Mouse (Mus musculus) 3T3-L1 (cell line): ENCODE data around the gene Cald1.

Experiments used
- DNase-seq: peaks from one replicate; pipeline ENCODE4 v3.0.0-alpha.2; 2015; ENCODE audit warnings: low read depth, low spot score

Cald1 gene

DNA sequence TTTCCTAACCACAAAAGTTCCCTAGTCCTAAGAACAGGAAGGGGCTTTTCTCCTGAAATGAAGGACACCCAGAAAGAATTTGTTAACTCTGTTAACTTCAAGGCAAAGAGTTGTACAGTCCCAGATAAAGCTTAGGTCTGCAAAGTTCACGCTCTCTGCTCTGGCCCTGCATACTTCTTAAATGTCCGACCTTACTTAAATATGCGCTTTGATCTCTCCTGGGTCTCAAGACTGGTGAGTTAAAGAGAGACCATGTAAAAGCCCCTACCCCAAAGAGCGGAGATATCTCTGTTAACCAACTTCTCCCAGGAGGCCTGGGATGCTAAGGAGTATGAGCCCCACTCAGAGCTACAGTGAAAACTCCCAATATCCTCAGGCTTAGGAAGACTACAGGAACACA lies 119.4 kb downstream of the Cald1 start:
- no peak for DNase-seq

DNA sequence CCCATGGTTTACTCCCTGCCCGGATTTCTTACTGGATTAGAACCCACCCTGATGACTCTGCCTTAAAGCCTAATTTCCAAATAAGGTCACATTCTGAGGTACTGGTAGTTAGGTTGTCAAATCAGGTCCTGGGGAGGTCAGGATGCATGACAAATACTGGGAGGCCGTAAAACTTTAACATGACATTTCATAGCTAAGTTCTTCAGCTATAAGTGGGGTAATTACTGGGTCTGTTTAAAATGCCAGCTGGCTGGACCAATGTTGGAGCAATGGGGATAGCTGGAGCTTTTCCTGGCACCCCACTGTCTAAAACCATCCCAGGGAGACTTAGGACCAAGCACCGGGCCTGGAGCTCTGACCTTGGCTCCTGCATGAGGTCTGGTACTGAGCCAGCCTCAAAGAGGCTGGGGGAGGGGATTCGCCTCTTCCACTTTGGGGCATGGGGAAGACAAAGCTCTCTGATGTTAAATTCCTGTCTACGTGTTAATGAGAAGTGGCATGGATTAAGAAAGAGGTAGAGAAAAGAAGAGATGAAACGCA lies 120.9 kb downstream of the Cald1 start:
- no peak for DNase-seq

DNA sequence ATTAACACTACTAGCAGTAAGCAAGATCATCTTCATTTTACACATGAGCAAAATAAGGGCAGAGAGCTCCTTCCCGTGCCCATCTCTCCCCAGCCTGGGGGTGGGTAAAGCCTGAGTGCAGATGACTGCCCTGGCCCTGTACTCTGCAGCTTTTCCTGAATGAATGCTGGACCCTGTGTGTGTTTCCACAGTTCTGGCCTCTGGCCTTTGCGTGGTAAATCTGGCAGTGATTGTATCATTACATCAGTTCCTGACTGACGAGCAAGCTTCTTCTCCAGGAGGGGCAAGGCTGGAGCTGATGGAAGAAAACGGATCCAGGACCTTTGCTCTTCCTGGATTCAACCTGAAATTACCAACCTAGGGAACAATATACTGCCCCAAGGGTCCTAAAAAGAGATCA lies 122.1 kb downstream of the Cald1 start:
- peak; percentile 90 for DNase-seq

DNA sequence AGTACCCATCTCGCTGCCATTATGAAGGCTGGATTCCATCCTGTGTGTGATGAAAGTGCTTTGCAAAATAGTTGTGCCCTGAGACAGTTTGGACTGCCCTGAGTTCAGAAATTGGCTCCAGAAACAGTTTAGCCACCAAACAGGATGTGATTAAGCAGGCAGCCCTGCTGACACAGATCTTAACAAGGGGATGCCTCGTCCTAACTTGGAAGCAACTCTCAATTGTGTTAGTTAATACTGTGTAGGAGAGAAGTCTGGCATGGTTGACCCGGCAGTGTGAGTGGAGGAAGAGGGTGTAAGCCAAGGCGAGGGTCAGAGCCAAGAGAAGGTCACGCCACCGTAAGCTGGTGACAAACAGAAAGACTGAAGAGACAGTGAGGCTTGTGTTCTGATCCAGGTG lies 123.4 kb downstream of the Cald1 start:
- DNase-seq: peak; percentile 83

DNA sequence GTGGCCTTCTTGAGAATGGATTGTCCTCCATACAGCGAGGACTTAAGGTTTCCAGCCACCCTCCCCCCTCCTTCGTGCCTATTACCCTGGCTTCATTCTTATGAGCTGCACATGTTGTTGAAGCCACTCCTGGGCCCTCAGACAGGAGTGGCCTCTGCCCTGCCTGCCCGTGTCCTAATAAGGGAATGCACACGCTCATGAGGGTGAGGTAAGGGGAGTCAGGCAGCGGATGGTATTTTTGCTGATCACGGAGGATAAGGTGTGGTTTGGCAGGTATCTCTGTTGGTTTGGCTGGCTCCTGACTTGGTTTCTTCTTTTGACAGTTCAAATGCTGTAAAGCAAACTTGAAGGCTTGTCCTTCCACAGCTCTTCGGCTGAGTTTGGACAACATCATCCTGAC lies 124.4 kb downstream of the Cald1 start:
- no peak for DNase-seq

DNA sequence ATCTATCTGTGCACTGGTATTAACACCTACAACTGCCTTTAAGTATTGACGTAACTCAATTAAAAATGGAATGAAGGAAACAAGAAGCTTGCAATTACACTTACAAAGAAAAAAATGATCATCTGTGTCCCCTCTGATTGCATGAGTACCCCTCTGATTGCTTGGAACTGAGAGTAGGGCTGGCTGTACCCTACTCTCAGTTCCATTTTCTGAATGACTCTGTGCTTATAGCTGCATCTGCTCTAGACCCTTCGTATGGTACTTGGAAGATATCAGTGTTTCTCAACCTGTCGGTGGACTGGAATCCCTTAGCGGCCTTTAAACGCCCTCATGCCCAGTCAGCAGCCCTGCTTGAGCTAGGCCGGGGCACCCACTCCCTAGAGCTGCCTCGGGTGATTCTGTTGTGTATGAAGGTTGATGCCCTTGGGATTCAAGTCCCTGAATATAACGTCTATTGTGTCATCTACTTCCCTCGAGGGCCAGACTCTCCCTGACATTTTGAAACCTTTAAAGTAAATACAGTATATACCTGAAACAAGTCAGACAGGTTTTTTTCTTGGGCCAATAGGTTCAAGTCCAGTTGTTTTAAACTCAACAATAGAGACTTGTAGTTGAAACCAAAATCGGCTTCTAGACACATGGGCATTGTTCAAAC lies 125.1 kb downstream of the Cald1 start:
- no peak for DNase-seq

DNA sequence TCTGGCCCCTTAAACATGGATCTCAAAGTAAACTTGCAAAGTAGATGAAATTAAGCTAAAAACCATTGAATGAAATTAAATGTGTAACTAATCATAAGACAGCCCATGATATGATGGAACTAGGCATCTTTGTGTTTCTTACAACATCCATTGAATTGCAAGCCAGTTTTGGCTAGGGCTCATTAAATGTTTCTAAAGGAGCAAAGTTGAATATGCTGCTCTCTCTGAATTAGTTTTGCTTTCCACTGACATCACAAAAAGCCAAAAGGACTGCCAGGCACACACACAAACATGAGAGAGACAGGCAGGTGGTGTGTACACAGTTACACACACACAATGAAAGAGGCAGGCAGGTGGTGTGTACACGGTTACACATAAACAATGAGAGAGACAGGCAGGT lies 127.4 kb downstream of the Cald1 start:
- DNase-seq: no peak

DNA sequence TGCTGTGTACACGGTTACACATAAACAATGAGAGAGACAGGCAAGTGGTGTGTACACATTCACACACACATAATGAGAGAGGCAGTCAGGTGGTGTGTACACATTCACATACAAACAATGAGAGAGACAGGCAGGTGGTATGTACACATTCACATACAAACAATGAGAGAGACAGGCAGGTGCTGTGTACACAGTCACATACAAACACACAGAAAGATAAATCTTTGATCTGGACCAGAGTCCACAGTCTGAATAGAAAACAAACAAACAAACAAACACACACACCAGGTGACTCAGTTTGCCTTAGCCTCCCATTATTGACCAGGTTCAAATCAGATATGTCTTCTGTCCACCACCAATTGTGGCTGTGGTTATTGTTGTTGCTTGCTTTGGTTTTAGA lies 127.8 kb downstream of the Cald1 start:
- no peak for DNase-seq

DNA sequence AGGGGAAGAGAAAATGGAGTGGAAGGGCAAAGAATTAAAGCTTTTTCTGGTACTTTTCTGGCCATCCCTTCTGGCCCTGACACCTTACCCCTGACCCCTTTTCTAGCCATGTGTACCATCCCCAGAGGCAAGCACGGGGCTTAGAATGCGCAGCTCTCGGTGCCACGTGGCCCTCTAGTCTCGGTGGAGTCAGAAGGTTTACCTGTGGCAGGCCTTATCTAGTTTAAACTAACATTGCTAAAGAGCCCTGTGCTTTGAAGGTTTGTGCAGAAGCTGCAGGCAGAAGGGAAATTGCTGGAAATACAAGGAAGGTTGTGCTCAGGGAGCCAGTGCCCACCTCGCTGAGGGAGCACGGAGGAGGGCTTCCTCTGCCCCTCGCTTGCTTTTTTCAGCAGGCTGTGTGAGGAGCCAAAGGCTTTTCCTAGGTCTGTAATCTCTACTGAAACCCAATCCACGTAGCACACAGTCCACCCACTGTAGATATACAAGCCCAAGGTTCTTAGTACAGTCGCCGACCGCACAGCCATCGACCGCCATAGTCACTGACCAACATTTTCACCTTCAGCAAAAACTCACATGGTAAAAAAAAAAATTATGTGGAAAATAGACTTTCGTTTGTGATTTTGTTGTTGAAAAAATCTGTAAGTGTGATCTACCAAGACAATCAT lies 129.2 kb downstream of the Cald1 start:
- DNase-seq: no peak

DNA sequence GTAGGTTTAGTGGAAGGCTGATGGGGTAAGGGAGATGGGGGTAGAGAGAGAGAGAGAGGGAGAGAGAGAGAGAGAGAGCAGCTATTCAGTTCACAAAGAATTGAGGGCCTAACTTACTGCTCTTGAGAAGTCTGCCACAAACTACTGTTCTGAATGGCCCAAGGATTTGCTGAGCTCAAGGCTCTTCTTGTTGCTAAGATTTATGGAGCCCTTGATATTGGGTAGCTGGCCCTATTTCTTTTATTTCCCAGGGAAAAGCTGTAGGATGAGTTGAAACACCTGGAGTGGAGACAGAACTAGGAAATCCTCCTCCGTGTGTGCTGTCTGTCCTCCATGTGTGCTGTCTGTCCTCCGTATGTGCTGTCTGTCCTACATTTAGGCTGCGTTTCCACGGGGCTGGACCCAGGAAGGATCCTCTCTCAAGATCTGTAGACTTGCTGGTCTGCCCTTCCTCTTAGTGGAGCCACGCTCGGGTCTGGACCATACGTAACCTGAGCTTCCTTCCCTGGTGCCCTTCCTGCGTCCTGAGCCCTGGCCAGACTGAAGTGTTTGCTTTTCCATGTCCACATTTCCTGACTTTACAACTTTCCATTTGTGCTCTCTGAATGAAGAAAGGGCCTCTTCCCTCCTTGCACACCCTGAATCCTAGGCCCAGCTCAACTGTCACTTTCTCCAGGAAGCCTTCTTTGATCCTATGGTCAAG lies 131.3 kb downstream of the Cald1 start:
- no peak for DNase-seq

DNA sequence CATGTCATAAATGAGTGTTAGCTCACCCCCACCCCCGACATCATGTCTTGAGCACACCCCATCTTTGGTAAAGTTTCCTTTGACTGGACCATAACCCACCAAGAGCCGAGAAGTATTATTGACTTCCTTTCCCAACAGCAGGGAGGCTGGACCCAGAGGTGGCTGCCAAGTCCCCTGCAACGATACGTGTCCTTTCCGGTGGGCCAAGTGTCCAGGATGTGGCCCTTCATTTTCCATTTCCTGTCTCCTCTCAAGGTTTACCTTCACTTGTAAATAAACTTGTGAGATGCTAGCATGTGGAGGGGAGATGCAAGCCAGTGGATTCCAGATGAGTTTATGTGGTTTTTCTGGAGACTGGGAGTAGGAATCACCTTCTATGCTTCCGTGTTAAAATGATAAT lies 132.7 kb downstream of the Cald1 start:
- DNase-seq: no peak

DNA sequence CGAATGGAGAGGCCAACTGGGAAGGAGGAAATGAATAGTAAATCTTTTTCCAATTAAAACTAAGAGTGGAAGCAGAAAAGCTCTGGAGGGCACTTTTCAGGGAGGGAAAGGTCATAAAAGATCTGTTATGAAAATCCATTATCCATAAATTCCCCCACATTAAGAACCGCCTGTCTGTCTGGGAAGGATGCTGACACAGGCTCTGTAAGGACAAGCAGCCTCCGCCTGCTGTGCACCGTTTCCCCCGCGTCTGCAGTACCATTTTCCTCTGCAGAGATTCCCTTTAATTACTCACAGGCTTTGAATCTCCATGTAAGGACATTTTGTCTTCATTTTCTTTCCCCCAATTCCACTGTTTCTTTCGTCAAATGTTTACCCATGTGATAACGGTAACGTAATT lies 133.2 kb downstream of the Cald1 start:
- no peak for DNase-seq

DNA sequence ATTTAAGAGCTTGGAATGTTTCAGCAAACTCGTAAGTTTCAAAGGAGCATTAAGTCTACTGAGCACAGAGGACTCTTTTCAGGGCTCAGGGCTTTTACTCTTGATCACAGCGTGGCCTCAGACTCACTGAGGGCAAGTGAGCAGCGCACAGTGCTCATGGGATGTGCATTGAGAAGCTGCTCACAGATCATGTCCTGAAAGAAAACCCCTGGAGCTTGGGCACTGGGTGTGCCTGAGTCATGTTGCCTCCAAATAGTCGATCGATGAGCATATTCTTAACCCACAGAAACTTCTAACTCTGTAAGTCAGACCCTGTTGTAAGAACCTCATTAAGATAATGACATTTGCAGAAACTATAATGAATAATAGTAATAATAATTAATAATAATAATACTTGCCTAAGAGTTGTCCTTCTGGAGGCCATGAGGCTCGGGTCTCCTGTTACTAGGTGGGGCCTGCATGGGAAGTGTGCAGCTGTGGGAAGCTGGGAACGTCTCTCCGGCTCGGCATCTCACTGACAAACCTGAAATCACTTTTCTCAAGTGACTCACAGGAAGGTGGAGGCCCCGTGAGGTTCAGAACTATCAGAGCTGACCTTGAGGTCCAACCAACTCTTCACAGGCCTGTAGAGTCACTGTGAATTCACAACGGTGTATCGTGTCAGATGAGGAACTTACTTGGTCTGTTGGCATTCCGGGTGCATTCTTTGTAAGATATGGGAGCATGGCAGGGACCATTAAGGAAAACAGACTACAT lies 136.8 kb downstream of the Cald1 start:
- peak; percentile 88 for DNase-seq

DNA sequence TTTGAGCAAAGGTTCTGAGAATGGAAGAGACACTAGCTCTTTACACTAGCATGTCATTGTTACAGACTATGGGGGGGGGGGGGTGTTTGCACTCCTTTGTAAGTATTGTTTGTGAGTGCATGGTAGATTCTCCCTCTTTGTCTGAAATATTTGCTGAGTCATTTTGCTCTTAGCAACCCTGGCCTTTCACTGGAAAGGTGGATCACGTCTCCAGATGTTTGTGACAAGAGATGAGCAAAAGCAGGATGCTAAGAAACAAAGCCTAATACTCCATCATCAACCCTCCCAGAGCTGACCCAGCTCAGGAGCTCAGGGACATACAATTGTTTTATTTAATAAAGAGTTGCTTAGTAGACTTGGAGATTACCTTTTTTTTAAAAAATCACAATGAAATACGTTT lies 138.6 kb downstream of the Cald1 start:
- DNase-seq: peak; percentile 54

DNA sequence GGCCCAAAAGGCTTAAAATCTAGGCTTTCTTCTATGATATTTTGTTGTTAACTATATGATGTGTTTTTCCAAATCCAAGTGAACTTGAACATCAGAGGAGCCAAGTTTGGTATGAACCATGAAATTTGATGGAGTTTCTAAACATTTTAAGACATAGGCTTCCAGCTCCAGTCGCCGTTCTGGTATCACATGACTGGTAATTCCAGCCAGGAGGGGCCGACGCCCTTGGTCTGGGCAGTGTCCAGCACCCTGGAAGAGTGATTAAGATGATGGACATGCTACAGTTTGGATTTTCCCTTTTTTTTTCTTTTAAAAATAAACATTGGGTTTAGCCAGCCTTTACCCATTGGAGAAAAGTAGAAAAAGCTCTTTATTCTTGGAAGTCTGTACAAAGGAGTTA lies 145.6 kb downstream of the Cald1 start:
- peak; percentile 94 for DNase-seq

DNA sequence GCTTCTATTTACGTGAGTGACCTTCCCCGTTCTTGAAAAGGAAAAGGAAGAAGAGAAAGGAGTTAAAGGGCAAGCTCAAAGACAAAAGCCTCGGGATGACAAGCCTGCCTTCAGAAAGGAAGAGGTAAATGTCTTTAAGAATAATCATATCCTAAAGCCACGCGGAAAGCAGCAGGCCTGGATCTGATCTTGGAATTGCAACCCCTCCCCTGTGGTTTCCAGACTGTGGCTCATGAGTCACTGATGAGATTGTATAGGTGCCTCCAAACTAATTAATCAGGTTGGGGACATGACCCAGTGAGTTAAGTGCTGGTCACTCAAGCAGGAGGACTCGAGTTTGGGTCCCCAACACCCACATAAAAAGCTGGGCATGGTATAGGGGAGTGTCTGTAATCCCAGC lies 149.5 kb downstream of the Cald1 start:
- DNase-seq: peak; percentile 77

DNA sequence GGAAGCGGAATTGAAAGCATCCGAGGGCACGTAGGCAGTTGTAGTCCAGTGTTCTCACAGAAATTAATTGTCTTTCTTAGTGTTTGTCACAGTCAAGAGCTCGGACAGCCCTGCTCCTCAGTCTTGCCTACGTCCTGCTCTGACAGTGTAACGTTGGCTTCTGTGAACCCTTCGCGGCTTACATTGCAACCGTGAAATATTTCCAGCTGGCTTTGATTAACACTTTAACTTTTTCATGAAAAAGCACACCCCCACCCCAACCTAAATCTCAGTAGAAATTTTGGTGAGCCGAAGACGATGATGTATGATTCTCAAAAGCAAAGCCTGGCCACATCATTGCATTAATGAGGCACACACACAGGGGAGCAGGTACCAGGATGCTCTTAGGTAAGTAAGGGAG lies 150.3 kb downstream of the Cald1 start:
- peak; percentile 79 for DNase-seq

DNA sequence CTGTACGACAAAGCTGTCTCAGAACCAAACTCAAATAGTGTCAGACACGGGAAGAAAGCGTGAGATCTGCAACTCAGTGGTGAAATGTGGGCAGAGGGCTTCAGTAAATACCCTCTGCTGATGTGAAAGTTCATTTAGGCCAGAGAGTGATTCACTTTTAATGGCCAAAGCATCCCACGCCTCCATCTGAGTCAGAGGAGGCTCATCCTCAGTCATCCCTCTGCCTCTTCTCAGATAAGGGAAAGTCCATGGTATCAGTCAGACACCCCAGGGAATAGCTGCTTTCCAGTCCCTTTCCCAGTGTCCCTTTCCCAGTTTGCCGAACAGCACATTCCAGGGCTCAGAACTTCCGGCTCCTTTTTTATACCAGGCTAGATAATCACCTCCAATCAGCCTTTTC lies 151.2 kb downstream of the Cald1 start:
- DNase-seq: peak; percentile 89

DNA sequence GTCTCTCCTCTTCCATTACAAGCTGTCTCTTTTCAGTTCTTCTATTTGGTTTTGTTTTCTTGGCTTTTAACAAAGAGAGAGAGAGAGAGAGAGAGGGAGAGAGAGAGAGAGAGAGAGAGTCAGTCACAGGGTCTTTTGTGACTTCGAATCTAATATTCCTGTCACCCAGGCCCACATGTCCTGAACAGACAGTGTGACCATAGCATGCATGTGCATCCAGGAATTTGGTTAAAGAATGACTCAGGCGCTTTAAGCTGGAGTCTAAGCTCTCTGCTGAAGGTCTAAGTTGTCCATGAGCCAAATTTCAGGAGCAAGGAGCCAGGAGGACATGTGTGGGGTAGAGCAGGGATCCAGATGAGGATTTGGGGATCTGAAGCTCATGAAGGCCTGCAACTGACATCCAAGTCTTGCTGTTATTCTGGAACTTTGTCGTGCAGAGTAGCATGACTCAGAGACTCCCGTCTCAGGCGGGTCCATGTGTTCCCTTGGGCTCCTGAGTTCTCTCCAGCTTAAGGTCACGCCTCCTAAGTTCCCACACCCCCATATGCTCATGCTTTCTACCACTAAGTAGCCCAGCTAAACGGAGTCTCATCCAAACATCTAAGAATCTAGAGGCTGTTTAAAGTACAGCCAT lies 152.3 kb downstream of the Cald1 start:
- DNase-seq: peak; percentile 92

DNA sequence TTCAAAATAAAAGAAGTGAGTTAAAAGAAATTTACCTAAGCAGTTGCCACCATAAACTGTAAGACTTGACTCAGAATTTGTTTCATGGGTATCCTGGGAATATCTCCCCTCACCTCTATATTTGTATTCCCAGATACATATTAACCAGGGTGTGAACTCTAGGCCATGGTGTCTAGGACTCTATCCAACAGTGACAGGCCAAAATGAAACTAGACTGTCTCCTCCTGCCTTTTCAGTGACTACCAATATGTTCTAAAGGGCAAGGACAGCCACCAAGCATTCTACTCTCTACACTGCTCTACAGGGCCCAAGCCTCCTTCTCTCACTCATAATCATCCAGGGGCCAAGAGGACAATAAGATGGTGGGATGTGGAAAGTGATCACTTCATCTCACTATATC lies 153.3 kb downstream of the Cald1 start:
- no peak for DNase-seq

DNA sequence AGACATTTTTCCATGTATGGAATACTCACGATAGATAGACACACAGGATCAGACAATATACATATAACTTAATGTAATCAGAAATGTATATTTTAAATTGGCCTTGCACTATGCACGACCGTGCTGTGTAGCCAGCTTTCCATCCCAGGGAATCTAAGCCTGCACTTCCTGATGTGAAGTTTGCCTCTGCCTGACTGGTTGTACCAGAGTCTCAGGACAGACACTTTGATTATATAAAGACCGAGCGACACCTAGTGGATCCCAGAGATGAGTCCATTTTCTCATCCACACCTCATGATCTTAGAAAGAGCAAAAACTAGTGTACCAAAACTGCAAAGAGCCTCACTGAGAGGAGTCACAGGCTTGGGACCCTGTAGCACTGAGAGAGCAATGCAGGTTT lies 156.1 kb downstream of the Cald1 start:
- peak; percentile 92 for DNase-seq

DNA sequence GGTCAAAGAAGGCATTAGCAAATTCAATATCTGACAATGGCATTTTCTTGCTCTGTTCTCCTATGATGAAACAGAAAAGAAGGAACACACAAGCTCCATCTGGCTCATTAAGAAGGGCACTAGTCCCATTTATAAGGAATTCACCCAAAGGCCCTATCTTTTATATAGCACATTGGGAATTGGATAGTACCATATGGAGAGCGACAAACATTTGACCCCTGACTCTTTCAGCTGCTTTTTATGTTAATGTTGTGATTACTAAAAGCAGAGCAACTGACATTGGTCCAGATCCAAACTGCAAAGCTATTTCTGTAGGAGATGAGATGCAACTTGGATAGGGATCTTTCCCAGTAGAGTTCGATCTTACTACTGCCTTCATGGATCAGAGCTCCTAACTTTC lies 160.0 kb downstream of the Cald1 start:
- DNase-seq: no peak
